In genomic region chr12:15803936-15804438, GRCm38 (mm10) we compare ENCODE assay signal across 27 mouse cellular contexts. TPM values are rescaled to one million over a fixed set of nuclear protein-coding genes. Genes with fewer than 3 reads are reported as not detected.
DNase-seq lines count a peak whose midpoint lies in the region; ATAC-seq and TF ChIP-seq lines count a peak whose summit lies in the region.
"Had no signal": no experiment of that assay in that cellular context is flagged by ENCODE, and none has a peak within 500 bp of the region (broad histone marks: within the 10 kb centered on the region; RNA-seq: fewer than 3 reads in every experiment).

No protein-coding gene starts in this region.

- peaks cover 92% of the 10 kb centered on the region for H3K4me1 ChIP-seq in hindbrain, embryonic 15.5 days (replicated peaks)
- H3K4me1 ChIP-seq in hindbrain, embryonic 12.5 days = peaks cover 52% of the 10 kb centered on the region
- peaks cover 52% of the 10 kb centered on the region for H3K4me1 ChIP-seq in midbrain, embryonic 14.5 days (ENCODE audit: control insufficient read depth, insufficient read depth, low read length)
- peaks cover 4% of the 10 kb centered on the region; the same call in 1 of the 2 replicates for H3K4me1 ChIP-seq in midbrain, embryonic 11.5 days (ENCODE audit: control insufficient read depth, insufficient read depth, low read length)
- H3K4me1 ChIP-seq: liver, embryonic 12.5 days had no signal

- H3K9me3 ChIP-seq in hindbrain, embryonic 15.5 days = no peaks in the 10 kb centered on the region
- no peaks in the 10 kb centered on the region for H3K9me3 ChIP-seq in hindbrain, embryonic 12.5 days (replicated peaks)
- no peaks in the 10 kb centered on the region for H3K9me3 ChIP-seq in midbrain, embryonic 14.5 days (ENCODE audit: control insufficient read depth, low read length)
- H3K9me3 ChIP-seq in midbrain, embryonic 11.5 days (ENCODE audit: control insufficient read depth, low read length) = no peaks in the 10 kb centered on the region
- H3K9me3 ChIP-seq: embryonic facial prominence, embryonic 13.5 days; forebrain, embryonic 10.5 days; kidney, embryonic 15.5 days; liver, embryonic 12.5 days had no signal

- no peak for DNase-seq in gastrocnemius, adult 2 months
- DNase-seq in gastrocnemius, postnatal 10 days = no peak
- no peak for DNase-seq in midbrain, embryonic 14.5 days
- no peak for DNase-seq in midbrain, embryonic 11.5 days (ENCODE audit: low spot score, missing footprints)
- DNase-seq in brain, embryonic 14.5 days (ENCODE audit: low read depth) = peak; percentile 35
- DNase-seq in c-Kit-positive CD71-positive TER-119-positive erythroid progenitor cells, embryonic 14.5 days (ENCODE audit: low spot score) = no peak
- DNase-seq: adrenal gland, adult 8-10 months; cerebellum, adult 11-12 months; cerebellum, adult 9-11 months; gastrocnemius, postnatal 25 days; heart, postnatal 36 days; kidney, adult 11 months; kidney, postnatal 36 days; layer of hippocampus, postnatal 36 days; left cerebral cortex, postnatal 4 days; liver, postnatal 0 days; lung, postnatal 36 days; retina, postnatal 1 day; right cerebral cortex, postnatal 14 days had no signal

- intact Hi-C loops in gastrocnemius, adult 2 months (cut with DNase I) = no loop called here

- 59% methylated on average over 5 of the region's 5 CpGs for WGBS in hindbrain, embryonic 15.5 days
- WGBS in hindbrain, embryonic 12.5 days = 83% methylated on average over 5 of the region's 5 CpGs
- WGBS in midbrain, embryonic 14.5 days = 85% methylated on average over 5 of the region's 5 CpGs
- WGBS in midbrain, embryonic 11.5 days = 82% methylated on average over 5 of the region's 5 CpGs

- no peak overlapping the region for H3K4me2 ChIP-seq in hindbrain, embryonic 15.5 days
- no peak overlapping the region for H3K4me2 ChIP-seq in hindbrain, embryonic 12.5 days (replicated peaks)
- 0 out of 2 replicates have a peak overlapping the region, but pooled peaks have one; percentile 7 for H3K4me2 ChIP-seq in midbrain, embryonic 14.5 days (ENCODE audit: low read length)
- no peak overlapping the region for H3K4me2 ChIP-seq in midbrain, embryonic 11.5 days
- H3K4me2 ChIP-seq: embryonic facial prominence, embryonic 13.5 days; kidney, embryonic 15.5 days; liver, embryonic 12.5 days had no signal

- no peaks in the 10 kb centered on the region for H3K27me3 ChIP-seq in hindbrain, embryonic 15.5 days
- H3K27me3 ChIP-seq in hindbrain, embryonic 12.5 days = no peaks in the 10 kb centered on the region
- no peaks in the 10 kb centered on the region for H3K27me3 ChIP-seq in midbrain, embryonic 14.5 days (ENCODE audit: control insufficient read depth, insufficient read depth, low read length)
- no peaks in the 10 kb centered on the region for H3K27me3 ChIP-seq in midbrain, embryonic 11.5 days (ENCODE audit: control insufficient read depth, insufficient read depth, low read length)
- H3K27me3 ChIP-seq: embryonic facial prominence, embryonic 13.5 days; kidney, embryonic 15.5 days; liver, embryonic 12.5 days had no signal

- TF ChIP-seq POLR2A in brain, embryonic 14.5 days (IDR thresholded peaks at IDR 0.05; ENCODE audit: borderline replicate concordance, extremely low read depth, insufficient read depth, insufficient read length, poor library complexity, severe bottlenecking) = no peak

- peaks cover 50% of the 10 kb centered on the region for H3K36me3 ChIP-seq in hindbrain, embryonic 15.5 days
- H3K36me3 ChIP-seq in hindbrain, embryonic 12.5 days = peaks cover 83% of the 10 kb centered on the region
- peaks cover 91% of the 10 kb centered on the region for H3K36me3 ChIP-seq in midbrain, embryonic 14.5 days (ENCODE audit: control insufficient read depth, insufficient read depth, low read length)
- H3K36me3 ChIP-seq in midbrain, embryonic 11.5 days (ENCODE audit: control insufficient read depth, insufficient read depth, low read length) = peaks cover 13% of the 10 kb centered on the region
- H3K36me3 ChIP-seq: G1E; liver, embryonic 12.5 days had no signal

- TF ChIP-seq CTCF in gastrocnemius, adult 2 months (IDR thresholded peaks at IDR 0.05) = no peak
- TF ChIP-seq CTCF in brain, embryonic 14.5 days (IDR thresholded peaks at IDR 0.05; ENCODE audit: borderline replicate concordance, extremely low read depth, insufficient read depth, insufficient read length) = no peak

- no peak overlapping the region for H3K9ac ChIP-seq in hindbrain, embryonic 15.5 days
- H3K9ac ChIP-seq in hindbrain, embryonic 12.5 days = no peak overlapping the region
- no peak overlapping the region for H3K9ac ChIP-seq in midbrain, embryonic 14.5 days (replicated peaks; ENCODE audit: low read length)
- no peak overlapping the region for H3K9ac ChIP-seq in midbrain, embryonic 11.5 days (ENCODE audit: low read length)
- H3K9ac ChIP-seq: embryonic facial prominence, embryonic 13.5 days; kidney, embryonic 15.5 days; liver, embryonic 12.5 days; liver, postnatal 0 days had no signal

- peak overlapping the region; percentile 23; the same call in 1 of the 2 replicates for H3K4me3 ChIP-seq in gastrocnemius, adult 2 months
- no peak overlapping the region for H3K4me3 ChIP-seq in hindbrain, embryonic 15.5 days
- H3K4me3 ChIP-seq in hindbrain, embryonic 12.5 days = no peak overlapping the region
- no peak overlapping the region for H3K4me3 ChIP-seq in midbrain, embryonic 14.5 days (replicated peaks; ENCODE audit: low read depth, low read length)
- no peak overlapping the region for H3K4me3 ChIP-seq in midbrain, embryonic 11.5 days (ENCODE audit: low read depth, low read length)
- H3K4me3 ChIP-seq: embryonic facial prominence, embryonic 13.5 days; forebrain, embryonic 10.5 days; kidney, embryonic 15.5 days; liver, embryonic 12.5 days had no signal

- ATAC-seq in hindbrain, embryonic 15.5 days (ENCODE audit: low FRiP score, low read depth) = peak; percentile 65
- ATAC-seq in hindbrain, embryonic 12.5 days (ENCODE audit: low FRiP score) = no peak
- ATAC-seq in midbrain, embryonic 14.5 days (ENCODE audit: low FRiP score, low TSS enrichment) = no peak
- no peak for ATAC-seq in midbrain, embryonic 11.5 days (ENCODE audit: low FRiP score)
- ATAC-seq: forebrain, embryonic 16.5 days; liver, embryonic 12.5 days; liver, postnatal 0 days had no signal

- peak overlapping the region; percentile 28 for H3K27ac ChIP-seq in gastrocnemius, adult 2 months
- 0 out of 2 replicates have a peak overlapping the region, but pooled peaks have one; percentile 14 for H3K27ac ChIP-seq in hindbrain, embryonic 15.5 days (replicated peaks)
- no peak overlapping the region for H3K27ac ChIP-seq in hindbrain, embryonic 12.5 days
- no peak overlapping the region for H3K27ac ChIP-seq in midbrain, embryonic 14.5 days (replicated peaks; ENCODE audit: low read depth, low read length)
- H3K27ac ChIP-seq in midbrain, embryonic 11.5 days (ENCODE audit: low read depth, low read length) = no peak overlapping the region
- H3K27ac ChIP-seq: embryonic facial prominence, embryonic 13.5 days; forebrain, embryonic 10.5 days; kidney, embryonic 15.5 days; liver, embryonic 12.5 days had no signal

RNA-seq across cellular contexts. Expression of gene Trib2, which starts 12.7 kb away (rescaled TPM):
- 10 to 100 TPM; 10.0 to 17.8 TPM for total RNA-seq in gastrocnemius, adult 2 months (2021)
- total RNA-seq in gastrocnemius, postnatal 10 days (2021) = 10 to 100 TPM; 23.5 to 32.1 TPM
- polyA plus RNA-seq in hindbrain, embryonic 15.5 days (2015; fragmentation: Nextera tagmentation; extraction: Ambion mirVana) = 126 and 136 TPM in 2 replicates
- 107 and 117 TPM in 2 replicates for polyA plus RNA-seq in hindbrain, embryonic 12.5 days (2016; fragmentation: Nextera tagmentation; extraction: Ambion mirVana)
- polyA plus RNA-seq in midbrain, embryonic 14.5 days (2014; fragmentation: Nextera tagmentation; extraction: Ambion mirVana) = 130 and 167 TPM in 2 replicates
- 63.7 and 70.8 TPM in 2 replicates for polyA plus RNA-seq in midbrain, embryonic 11.5 days (2014; fragmentation: Nextera tagmentation; extraction: Ambion mirVana)
- polyA plus RNA-seq in brain, embryonic 14.5 days (2012; rRNA removed) = 84.3 and 113 TPM in 2 replicates
- polyA plus RNA-seq: G1E had no signal

Comparison
In these comparisons a context has a peak if more than half of its experiments do, and no peak if none do; other contexts are left out.
1. H3K27ac ChIP-seq: peak in gastrocnemius, adult 2 months (single experiment) and hindbrain, embryonic 15.5 days (single experiment); none in hindbrain, embryonic 12.5 days (single experiment), midbrain, embryonic 14.5 days (single experiment) and midbrain, embryonic 11.5 days (single experiment).